ENCODE assay signal across 8 mouse cellular contexts in the genomic region with DNA sequence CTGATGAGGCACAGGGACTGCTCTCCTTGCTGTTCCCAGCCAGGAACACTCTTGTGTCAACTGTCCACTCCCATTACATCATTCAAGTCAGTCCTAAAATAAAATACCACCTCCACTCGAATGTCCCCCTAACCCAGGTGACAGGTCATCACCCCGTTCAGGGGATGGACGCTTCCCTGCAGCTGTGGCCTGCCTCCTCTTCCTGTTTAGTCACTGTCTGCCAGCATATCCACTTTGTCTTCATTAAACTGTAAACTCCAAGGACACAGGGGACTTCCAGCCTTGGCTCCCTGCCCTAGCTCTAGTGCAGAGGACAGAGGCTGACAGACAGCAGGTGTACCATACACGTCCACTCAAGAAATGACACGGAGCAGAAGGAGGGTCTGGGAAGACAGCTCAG. TPM values are rescaled to one million over a fixed set of nuclear protein-coding genes. Genes with fewer than 3 reads are reported as not detected.
DNase-seq lines count a peak whose midpoint lies in the region; ATAC-seq and TF ChIP-seq lines count a peak whose summit lies in the region.

No protein-coding gene starts in this region.

- 34% methylated on average over 5 of the region's 5 CpGs for WGBS in heart, embryonic 13.5 days

- no peaks in the 10 kb centered on the region for H3K9me3 ChIP-seq in heart, embryonic 13.5 days

- no peak overlapping the region for H3K4me2 ChIP-seq in heart, embryonic 13.5 days

- H3K36me3 ChIP-seq in heart, embryonic 13.5 days = no peaks in the 10 kb centered on the region

- H3K4me1 ChIP-seq in heart, embryonic 13.5 days = peaks cover 29% of the 10 kb centered on the region

- no peak for ATAC-seq in heart, embryonic 13.5 days (ENCODE audit: extremely low read depth, insufficient number of reproducible peaks, low FRiP score, low TSS enrichment)

- H3K9ac ChIP-seq in heart, embryonic 13.5 days = peak overlapping the region; percentile 10; the same call in 1 of the 2 replicates

- no peak for TF ChIP-seq CTCF in left cerebral cortex, adult 2 months (IDR thresholded peaks at IDR 0.05)

- no peaks in the 10 kb centered on the region for H3K27me3 ChIP-seq in heart, embryonic 13.5 days (replicated peaks)

- peak; percentile 26 for DNase-seq in left cerebral cortex, postnatal 4 days
- no peak for DNase-seq in left cerebral cortex, adult 2 months (ENCODE audit: extremely low spot score in 1 of 2, low spot score in 2 of 2)
- peak; percentile 86 to 92 for DNase-seq in kidney, postnatal 25 days
- peak; percentile 18 for DNase-seq in naive thymus-derived CD4-positive, alpha-beta T cell, adult 2 months (ENCODE audit: low read depth)
- DNase-seq in frontal cortex, postnatal 25 days (ENCODE audit: low spot score in 2 of 2) = no peak
- DNase-seq in yolk sac, embryonic 10.5 days (ENCODE audit: low spot score) = no peak
- no peak for DNase-seq in retina, postnatal 1 day

- intact Hi-C loops in left cerebral cortex, postnatal 4 days (cut with DNase I) = no loop called here
- intact Hi-C loops in left cerebral cortex, adult 2 months (cut with DNase I) = no loop called here

- no peak overlapping the region for H3K4me3 ChIP-seq in left cerebral cortex, adult 2 months
- no peak overlapping the region for H3K4me3 ChIP-seq in heart, embryonic 13.5 days

- no peak overlapping the region for H3K27ac ChIP-seq in left cerebral cortex, adult 2 months
- peak overlapping the region; percentile 58 for H3K27ac ChIP-seq in heart, embryonic 13.5 days (replicated peaks)

RNA-seq across cellular contexts. Expression of gene Myh9, which starts 14.6 kb away (rescaled TPM):
- 10 to 100 TPM; 59.5 to 63.4 TPM for total RNA-seq in left cerebral cortex, postnatal 4 days (2021)
- 10 to 100 TPM; 81.2 to 91.4 TPM for total RNA-seq in left cerebral cortex, adult 2 months (2021)
- polyA plus RNA-seq in heart, embryonic 13.5 days (2015; fragmentation: Nextera tagmentation; extraction: Ambion mirVana) = 24.8 and 25.0 TPM in 2 replicates

Comparison
In these comparisons a context has a peak if more than half of its experiments do, and no peak if none do; other contexts are left out.
1. DNase-seq: peak in left cerebral cortex, postnatal 4 days (single experiment), kidney, postnatal 25 days (2 of 2) and naive thymus-derived CD4-positive, alpha-beta T cell, adult 2 months (single experiment); none in left cerebral cortex, adult 2 months (0 of 2), frontal cortex, postnatal 25 days (0 of 2), yolk sac, embryonic 10.5 days (single experiment) and retina, postnatal 1 day (single experiment).